Mouse (Mus musculus): ENCODE results near the gene Smyd2. TPM values are rescaled to one million over a fixed set of nuclear protein-coding genes. Genes with fewer than 3 reads are reported as not detected.

The Smyd2 gene
- polyA plus RNA-seq (2012; rRNA removed): 33.2 and 36.5 TPM in 2 replicates

DNA sequence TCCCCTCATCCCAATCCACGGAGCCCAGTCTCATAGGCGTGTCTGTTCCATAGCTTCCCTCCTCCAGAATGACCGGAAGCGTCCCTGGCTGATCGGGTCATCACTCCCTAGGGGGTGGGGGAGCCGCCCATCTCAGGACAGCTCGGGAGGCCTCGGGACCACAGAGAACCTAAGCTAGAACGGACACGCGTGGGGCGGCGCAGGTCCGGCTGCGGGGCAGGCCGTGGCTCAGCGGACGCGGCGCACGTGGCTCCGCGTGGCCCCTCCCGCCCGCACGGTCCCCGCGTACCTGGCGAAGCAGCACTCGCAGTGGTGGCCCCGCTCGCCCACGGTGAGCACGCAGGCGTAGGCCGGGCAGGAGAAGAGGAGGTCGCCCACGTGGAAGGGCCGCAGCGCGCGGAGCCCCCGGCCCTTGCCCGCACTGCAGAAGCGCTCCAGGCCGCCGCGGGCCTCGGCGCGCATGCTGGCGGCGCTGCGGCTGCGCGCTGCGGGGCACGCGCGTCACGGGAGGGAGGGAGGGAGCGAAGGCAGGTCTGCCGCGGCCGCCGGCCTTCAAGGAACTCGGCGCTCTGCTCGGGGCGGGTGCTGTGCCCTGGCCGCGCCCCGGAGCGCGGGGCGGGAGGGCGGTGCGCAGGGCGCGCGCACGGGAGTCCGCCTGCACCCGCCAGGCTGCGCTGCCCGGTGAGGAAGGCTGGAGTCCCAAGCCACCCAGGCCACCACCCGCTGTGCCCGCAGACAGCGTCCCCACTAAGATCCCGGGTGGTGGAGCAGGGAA is at the start of gene Smyd2:
Gene Smyd2 (minus strand): TSS at position 546 of the 775 bp plus-strand sequence.
- DNase-seq: peak; percentile 56
- no peaks in the 10 kb centered on the region for H3K36me3 ChIP-seq (ENCODE audit: control insufficient read depth, insufficient read depth, low read length)
- peak within 1 kb of the TSS; percentile 66 for H3K4me3 ChIP-seq (ENCODE audit: control insufficient read depth, insufficient read depth, low read length)
- WGBS: under 1% methylated on average over 89 of the region's 90 CpGs
- peaks cover 13% of the 10 kb centered on the region for H3K4me1 ChIP-seq (replicated peaks; ENCODE audit: control insufficient read depth, insufficient read depth, low read length)
- H3K27ac ChIP-seq (ENCODE audit: control insufficient read depth, insufficient read depth, low read length): no peak within 1 kb of the TSS
- TF ChIP-seq CTCF (IDR thresholded peaks at IDR 0.05; ENCODE audit: borderline replicate concordance, control insufficient read depth, extremely low read depth, insufficient read depth, low read length, poor library complexity) (0 out of 2 replicates have a peak, but pooled peaks have one; percentile 16), POLR2A (IDR thresholded peaks at IDR 0.05; ENCODE audit: control insufficient read depth, extremely low read depth, insufficient read depth, low read length, poor library complexity) (peak; percentile 24; the same call in 1 of the 2 replicates)
- H3K27me3 ChIP-seq (ENCODE audit: control insufficient read depth, insufficient read depth, low read length): no peaks in the 10 kb centered on the region

GRCm38 (mm10) chr1:189970381-189970780 is 48.2 kb upstream of the Smyd2 start:
- Histone ChIP-seq H3K27me3 (ENCODE audit: control insufficient read depth, insufficient read depth, low read length) (no peaks in the 10 kb centered on the region), H3K4me3 (ENCODE audit: control insufficient read depth, insufficient read depth, low read length) (no peak overlapping the region), H3K4me1 (replicated peaks; ENCODE audit: control insufficient read depth, insufficient read depth, low read length) (0 out of 2 replicates have a peak, but pooled peaks cover 2% of the 10 kb centered on the region), H3K36me3 (ENCODE audit: control insufficient read depth, insufficient read depth, low read length) (no peaks in the 10 kb centered on the region), H3K27ac (ENCODE audit: control insufficient read depth, insufficient read depth, low read length) (no peak overlapping the region)
- TF ChIP-seq POLR2A (IDR thresholded peaks at IDR 0.05; ENCODE audit: control insufficient read depth, extremely low read depth, insufficient read depth, low read length, poor library complexity): no peak
- no peak for TF ChIP-seq CTCF (IDR thresholded peaks at IDR 0.05; ENCODE audit: borderline replicate concordance, control insufficient read depth, extremely low read depth, insufficient read depth, low read length, poor library complexity)
- no peak for DNase-seq
- WGBS: 92% methylated on average over 8 of the region's 8 CpGs

DNA sequence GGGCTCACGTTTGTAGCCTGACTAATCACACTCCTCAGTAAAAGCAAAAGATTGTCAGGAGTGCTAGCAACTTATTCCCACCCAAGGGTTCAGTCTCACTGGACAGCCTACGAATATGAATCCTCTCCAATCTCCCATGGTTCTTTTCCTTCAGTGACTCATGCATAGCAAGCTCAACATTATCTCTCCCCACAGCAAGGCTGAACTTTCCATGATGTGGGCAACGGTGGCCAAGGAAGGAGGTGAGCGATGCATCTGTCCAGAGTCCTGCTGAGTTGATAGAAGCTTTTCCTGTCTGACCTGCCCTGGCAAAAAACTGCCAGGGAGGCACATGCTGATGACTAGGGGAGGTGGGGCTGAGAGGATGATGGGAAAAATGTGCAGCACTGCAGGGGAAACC is 45.9 kb upstream of the Smyd2 start:
- 80% methylated on average over 4 of the region's 4 CpGs for WGBS
- no peaks in the 10 kb centered on the region for H3K27me3 ChIP-seq (ENCODE audit: control insufficient read depth, insufficient read depth, low read length)
- TF ChIP-seq POLR2A (IDR thresholded peaks at IDR 0.05; ENCODE audit: control insufficient read depth, extremely low read depth, insufficient read depth, low read length, poor library complexity): no peak
- TF ChIP-seq CTCF (IDR thresholded peaks at IDR 0.05; ENCODE audit: borderline replicate concordance, control insufficient read depth, extremely low read depth, insufficient read depth, low read length, poor library complexity): no peak
- 0 out of 2 replicates have a peak, but pooled peaks cover 2% of the 10 kb centered on the region for H3K4me1 ChIP-seq (replicated peaks; ENCODE audit: control insufficient read depth, insufficient read depth, low read length)
- no peak overlapping the region for H3K4me3 ChIP-seq (ENCODE audit: control insufficient read depth, insufficient read depth, low read length)
- DNase-seq: no peak
- H3K27ac ChIP-seq (ENCODE audit: control insufficient read depth, insufficient read depth, low read length): no peak overlapping the region
- no peaks in the 10 kb centered on the region for H3K36me3 ChIP-seq (ENCODE audit: control insufficient read depth, insufficient read depth, low read length)

GRCm38 (mm10) chr1:189960481-189960880 is 38.3 kb upstream of the Smyd2 start:
- H3K27ac ChIP-seq (ENCODE audit: control insufficient read depth, insufficient read depth, low read length): no peak overlapping the region
- no peak for TF ChIP-seq CTCF (IDR thresholded peaks at IDR 0.05; ENCODE audit: borderline replicate concordance, control insufficient read depth, extremely low read depth, insufficient read depth, low read length, poor library complexity)
- TF ChIP-seq POLR2A (IDR thresholded peaks at IDR 0.05; ENCODE audit: control insufficient read depth, extremely low read depth, insufficient read depth, low read length, poor library complexity): no peak
- DNase-seq: no peak
- H3K27me3 ChIP-seq (ENCODE audit: control insufficient read depth, insufficient read depth, low read length): no peaks in the 10 kb centered on the region
- H3K4me1 ChIP-seq (replicated peaks; ENCODE audit: control insufficient read depth, insufficient read depth, low read length): no peaks in the 10 kb centered on the region
- H3K36me3 ChIP-seq (ENCODE audit: control insufficient read depth, insufficient read depth, low read length): no peaks in the 10 kb centered on the region
- 81% methylated on average over 5 of the region's 5 CpGs for WGBS
- H3K4me3 ChIP-seq (ENCODE audit: control insufficient read depth, insufficient read depth, low read length): no peak overlapping the region

DNA sequence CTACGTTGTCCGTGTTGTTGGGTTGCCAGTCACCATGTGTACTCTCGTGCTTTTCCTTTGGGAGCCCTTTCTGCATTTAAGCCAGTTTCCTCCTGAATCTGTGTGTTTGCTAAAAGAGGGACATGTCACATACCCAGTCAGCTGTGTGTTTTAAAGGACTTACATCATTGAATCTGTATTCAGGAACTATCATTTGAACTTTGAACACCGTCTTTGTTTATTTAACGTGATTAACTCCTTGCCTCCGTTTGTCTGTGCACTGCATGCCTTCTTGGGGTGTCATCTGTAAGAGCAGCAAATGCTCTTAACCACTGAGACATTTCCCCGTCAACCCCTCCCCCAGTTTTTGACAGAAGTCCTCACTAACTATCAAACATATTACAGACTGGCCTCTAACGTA is 37.6 kb upstream of the Smyd2 start:
- WGBS: 92% methylated on average over 8 of the region's 8 CpGs
- Histone ChIP-seq H3K4me1 (replicated peaks; ENCODE audit: control insufficient read depth, insufficient read depth, low read length) (no peaks in the 10 kb centered on the region), H3K27ac (ENCODE audit: control insufficient read depth, insufficient read depth, low read length) (no peak overlapping the region), H3K4me3 (ENCODE audit: control insufficient read depth, insufficient read depth, low read length) (no peak overlapping the region), H3K27me3 (ENCODE audit: control insufficient read depth, insufficient read depth, low read length) (no peaks in the 10 kb centered on the region), H3K36me3 (ENCODE audit: control insufficient read depth, insufficient read depth, low read length) (no peaks in the 10 kb centered on the region)
- TF ChIP-seq POLR2A (IDR thresholded peaks at IDR 0.05; ENCODE audit: control insufficient read depth, extremely low read depth, insufficient read depth, low read length, poor library complexity): no peak
- no peak for TF ChIP-seq CTCF (IDR thresholded peaks at IDR 0.05; ENCODE audit: borderline replicate concordance, control insufficient read depth, extremely low read depth, insufficient read depth, low read length, poor library complexity)
- no peak for DNase-seq

GRCm38 (mm10) chr1:189951861-189952260 is 29.7 kb upstream of the Smyd2 start:
- WGBS: 90% methylated on average over 6 of the region's 6 CpGs
- Histone ChIP-seq H3K36me3 (ENCODE audit: control insufficient read depth, insufficient read depth, low read length) (no peaks in the 10 kb centered on the region), H3K4me3 (ENCODE audit: control insufficient read depth, insufficient read depth, low read length) (no peak overlapping the region)

More at GRCm38 (mm10) chr1:189951861-189952260, 29.7 kb upstream of the Smyd2 start:
- no peaks in the 10 kb centered on the region for H3K27me3 ChIP-seq (ENCODE audit: control insufficient read depth, insufficient read depth, low read length)
- no peak overlapping the region for H3K27ac ChIP-seq (ENCODE audit: control insufficient read depth, insufficient read depth, low read length)
- H3K4me1 ChIP-seq (replicated peaks; ENCODE audit: control insufficient read depth, insufficient read depth, low read length): no peaks in the 10 kb centered on the region
- TF ChIP-seq CTCF (IDR thresholded peaks at IDR 0.05; ENCODE audit: borderline replicate concordance, control insufficient read depth, extremely low read depth, insufficient read depth, low read length, poor library complexity): no peak
- TF ChIP-seq POLR2A (IDR thresholded peaks at IDR 0.05; ENCODE audit: control insufficient read depth, extremely low read depth, insufficient read depth, low read length, poor library complexity): no peak
- no peak for DNase-seq

Measured in thymus, adult 2 months (tissue).